Mouse (Mus musculus) myocyte (in vitro differentiated cells): ENCODE measurements around the gene Etv6.

Experiments used
- MAX ChIP-seq: IDR thresholded peaks from one replicate; pipeline ENCODE4 v1.6.1; 2011; ENCODE audit warnings: low read depth, mild to moderate bottlenecking, control low read depth
- POLR2A ChIP-seq: IDR thresholded peaks from one replicate; pipeline ENCODE4 v1.6.1; 2011; ENCODE audit warnings: low read depth, mild to moderate bottlenecking, control low read depth, moderate library complexity; ENCODE audit not compliant: insufficient read length
- POLR2AphosphoS2 ChIP-seq: IDR thresholded peaks from one replicate; pipeline ENCODE4 v1.6.1; 2011; ENCODE audit warnings: low read depth, control low read depth; ENCODE audit not compliant: insufficient read length
- REST ChIP-seq: IDR thresholded peaks from one replicate; pipeline ENCODE4 v1.6.1; 2011; ENCODE audit warnings: mild to moderate bottlenecking, control low read depth, moderate library complexity; ENCODE audit not compliant: insufficient read depth, insufficient read length
- SRF ChIP-seq: IDR thresholded peaks from one replicate; pipeline ENCODE4 v1.6.1; 2011; ENCODE audit warnings: low read depth; ENCODE audit not compliant: control insufficient read depth, insufficient read length
- TCF12 ChIP-seq: IDR thresholded peaks from one replicate; pipeline ENCODE4 v1.6.1; 2011; ENCODE audit warnings: mild to moderate bottlenecking, control low read depth; ENCODE audit not compliant: poor library complexity, insufficient read depth, severe bottlenecking
- TCF3 ChIP-seq: IDR thresholded peaks from one replicate; pipeline ENCODE4 v1.6.1; 2011; ENCODE audit warnings: low read depth, control low read depth; ENCODE audit not compliant: insufficient read length

DNA sequence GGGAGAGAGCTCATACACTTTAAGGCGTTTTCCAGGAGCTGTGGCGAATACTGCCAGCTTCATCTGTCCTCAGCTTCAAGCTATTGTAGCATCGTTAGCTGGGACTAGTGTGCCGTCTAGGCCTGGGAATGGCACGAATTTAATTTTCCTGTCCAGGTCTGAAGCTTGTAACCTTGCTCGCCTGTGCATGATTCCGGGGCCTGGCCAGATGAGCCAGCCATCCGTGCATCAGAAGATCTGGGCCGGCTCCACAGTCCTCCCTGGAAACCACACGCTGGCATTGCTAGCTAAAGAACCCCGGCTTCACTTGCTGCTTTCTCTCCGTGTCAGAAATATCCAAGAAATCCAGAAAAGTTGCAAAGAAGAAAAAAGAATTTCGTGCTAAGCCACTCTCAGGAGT is 93.1 kb downstream of the Etv6 start:
- no peak for TF ChIP-seq POLR2A
- TF ChIP-seq POLR2AphosphoS2: no peak
- no peak for TF ChIP-seq SRF
- TF ChIP-seq TCF3: no peak
- TF ChIP-seq TCF12: no peak
- TF ChIP-seq MAX: no peak
- no peak for TF ChIP-seq REST
